Mouse (Mus musculus) intestine, embryonic 14.5 days (tissue): Measurements from ENCODE around the gene Prpf31. TPM values are rescaled to one million over a fixed set of nuclear protein-coding genes. Genes with fewer than 3 reads are reported as not detected.

Source experiments
- ATAC-seq: fragments of 200-750 bp; cut with Nextera tagmentation; replicated peaks from 2 replicates; pipeline ENCODE4 v1.8.0; 2017; ENCODE audit warnings: low read depth, moderate number of reproducible peaks, moderate TSS enrichment, moderate library complexity; ENCODE audit not compliant: low FRiP score, low TSS enrichment
- DNase-seq: peaks from one replicate; pipeline ENCODE4 v3.0.0-alpha.2; 2018; ENCODE audit warnings: low spot score
- H3K27ac ChIP-seq: fragments of 300-500 bp; sonication (generic); 2 replicates; pipeline ENCODE4 v1.5.1; 2014; ENCODE audit warnings: low read depth, mild to moderate bottlenecking, control low read depth
- H3K27me3 ChIP-seq: fragments of 300-500 bp; sonication (generic); replicated peaks from 2 replicates; pipeline ENCODE4 v1.6.1; 2014; ENCODE audit warnings: low read length, control low read depth; ENCODE audit not compliant: control insufficient read depth, insufficient read depth
- H3K36me3 ChIP-seq: fragments of 300-500 bp; sonication (generic); 2 replicates; pipeline ENCODE4 v1.6.1; 2014; ENCODE audit warnings: low read length, control low read depth; ENCODE audit not compliant: control insufficient read depth, insufficient read depth
- H3K4me1 ChIP-seq: fragments of 300-500 bp; sonication (generic); replicated peaks from 2 replicates; pipeline ENCODE4 v1.6.1; 2014; ENCODE audit warnings: low read length, control low read depth, mixed read lengths; ENCODE audit not compliant: control insufficient read depth, insufficient read depth
- H3K4me2 ChIP-seq: fragments of 300-500 bp; sonication (generic); 2 replicates; pipeline ENCODE4 v1.6.1; 2014; ENCODE audit warnings: low read length
- H3K4me3 ChIP-seq: fragments of 300-500 bp; sonication (generic); 2 replicates; pipeline ENCODE4 v1.5.1; 2014; ENCODE audit warnings: low read depth, low read length, control low read depth, mixed read lengths
- H3K9ac ChIP-seq: fragments of 300-500 bp; sonication (generic); 2 replicates; pipeline ENCODE4 v1.6.1; 2014; ENCODE audit warnings: mild to moderate bottlenecking, low read length
- H3K9me3 ChIP-seq: fragments of 300-500 bp; sonication (generic); 2 replicates; pipeline ENCODE4 v1.6.1; 2016; ENCODE audit warnings: low read length, control low read depth; ENCODE audit not compliant: control insufficient read depth
- WGBS: fragments of 180-500 bp; shearing (Covaris S2); extraction: QIAGEN DNeasy Blood & Tissue Kit; methylation state at CpG from one replicate; pipeline ENCODE4 v1.1.7; 2014; 5-methylcytosine and 5-hydroxymethylcytosine counted together
- polyA plus RNA-seq: library from polyadenylated mRNA; unstranded; fragments of >200 nt; fragmentation: Nextera tagmentation; extraction: Ambion mirVana; gene quantifications from 2 replicates; pipeline ENCODE4 v1.2.1, GENCODE M21; 2014

The Prpf31 gene
- polyA plus RNA-seq, 1 experiment from 2014 or later, result 94.8 TPM

GRCm38 (mm10) chr7:3611006-3611405, 18.8 kb upstream of the Prpf31 start:
- no peak for ATAC-seq
- Histone ChIP-seq H3K4me1 (0 out of 2 replicates have a peak, but pooled peaks cover 2% of the 10 kb centered on the region), H3K9me3 (0 out of 2 replicates have a peak, but pooled peaks cover under 1% of the 10 kb centered on the region), H3K9ac (no peak overlapping the region), H3K27me3 (no peaks in the 10 kb centered on the region), H3K27ac (no peak overlapping the region), H3K4me2 (no peak overlapping the region), H3K36me3 (no peaks in the 10 kb centered on the region), H3K4me3 (no peak overlapping the region)
- no peak for DNase-seq
- 88% methylated on average over 13 of the region's 13 CpGs for WGBS

GRCm38 (mm10) chr7:3614021-3614420, 15.8 kb upstream of the Prpf31 start:
- Histone ChIP-seq H3K27ac (no peak overlapping the region), H3K9me3 (no peaks in the 10 kb centered on the region), H3K4me3 (no peak overlapping the region), H3K4me2 (no peak overlapping the region), H3K4me1 (peaks cover 9% of the 10 kb centered on the region; the same call in 1 of the 2 replicates), H3K9ac (no peak overlapping the region), H3K36me3 (no peaks in the 10 kb centered on the region), H3K27me3 (no peaks in the 10 kb centered on the region)
- DNase-seq, result no peak
- ATAC-seq, result no peak
- WGBS, result 78% methylated on average over 3 of the region's 3 CpGs

- peaks cover 7% of the 10 kb centered on the region; the same call in 1 of the 2 replicates for H3K4me1 ChIP-seq
- 85% methylated on average over 4 of the region's 4 CpGs for WGBS
- 0 out of 2 replicates have a peak within 1 kb of the TSS, but pooled peaks have one; percentile 20 for H3K4me2 ChIP-seq
- H3K36me3 ChIP-seq, result peaks cover 19% of the 10 kb centered on the region
- no peak within 1 kb of the TSS for H3K27ac ChIP-seq
- H3K4me3 ChIP-seq, result peak within 1 kb of the TSS; percentile 72; the same call in 1 of the 2 replicates
- H3K27me3 ChIP-seq, result no peaks in the 10 kb centered on the region
- H3K9ac ChIP-seq, result no peak within 1 kb of the TSS
- DNase-seq (no peak), ATAC-seq (no peak)
- no peaks in the 10 kb centered on the region for H3K9me3 ChIP-seq
These were observed 13.8 kb upstream of the Prpf31 start, which contains the start of gene Oscar for GRCm38 (mm10) chr7:3616057-3616388. TSS of gene Oscar (minus strand) at chr7:3616157.

- H3K27me3 ChIP-seq, result no peaks in the 10 kb centered on the region
- H3K9ac ChIP-seq, result no peak overlapping the region
- DNase-seq (no peak), ATAC-seq (peak; percentile 20)
- H3K9me3 ChIP-seq, result no peaks in the 10 kb centered on the region
- H3K27ac ChIP-seq, result no peak overlapping the region
- H3K36me3 ChIP-seq, result peaks cover 25% of the 10 kb centered on the region
- peak overlapping the region; percentile 72 for H3K4me3 ChIP-seq
- WGBS, result 39% methylated on average over 6 of the region's 6 CpGs
- 0 out of 2 replicates have a peak overlapping the region, but pooled peaks have one; percentile 20 for H3K4me2 ChIP-seq
- H3K4me1 ChIP-seq, result peaks cover 7% of the 10 kb centered on the region; the same call in 1 of the 2 replicates
These were observed 13.2 kb upstream of the Prpf31 start for GRCm38 (mm10) chr7:3616389-3617241.

- Histone ChIP-seq H3K4me1 (peaks cover 7% of the 10 kb centered on the region; the same call in 1 of the 2 replicates), H3K4me3 (peak within 1 kb of the TSS; percentile 72), H3K4me2 (peak within 1 kb of the TSS; percentile 85), H3K36me3 (peaks cover 32% of the 10 kb centered on the region), H3K27me3 (no peaks in the 10 kb centered on the region), H3K9me3 (no peaks in the 10 kb centered on the region), H3K9ac (peak within 1 kb of the TSS; percentile 84), H3K27ac (peak within 1 kb of the TSS; percentile 51; the same call in 1 of the 2 replicates)
- ATAC-seq (peak; percentile 96), DNase-seq (peak; percentile 86)
- WGBS, result under 1% methylated on average over 32 of the region's 32 CpGs
These were observed 12.4 kb upstream of the Prpf31 start, which contains the start of gene Ndufa3 for GRCm38 (mm10) chr7:3617242-3617995. TSS of gene Ndufa3 (plus strand) at chr7:3617373.

- DNase-seq (no peak), ATAC-seq (peak; percentile 24; the same call in 1 of the 2 replicates)
- Histone ChIP-seq H3K4me1 (peaks cover 14% of the 10 kb centered on the region), H3K27ac (no peak overlapping the region), H3K4me3 (peak overlapping the region; percentile 68), H3K36me3 (peaks cover 44% of the 10 kb centered on the region), H3K9ac (peak overlapping the region; percentile 73), H3K9me3 (no peaks in the 10 kb centered on the region), H3K27me3 (no peaks in the 10 kb centered on the region), H3K4me2 (peak overlapping the region; percentile 97)
- WGBS, result 34% methylated on average over 4 of the region's 4 CpGs
These were observed 755 bp upstream of the Prpf31 start for GRCm38 (mm10) chr7:3629030-3629429.

GRCm38 (mm10) chr7:3630478-3630815, 662 bp downstream of the Prpf31 start:
- Histone ChIP-seq H3K4me1 (peaks cover 14% of the 10 kb centered on the region), H3K4me3 (peak overlapping the region; percentile 68), H3K27ac (no peak overlapping the region), H3K36me3 (peaks cover 42% of the 10 kb centered on the region), H3K4me2 (peak overlapping the region; percentile 78), H3K9ac (peak overlapping the region; percentile 73), H3K9me3 (no peaks in the 10 kb centered on the region), H3K27me3 (no peaks in the 10 kb centered on the region)
- ATAC-seq, result peak; percentile 3; the same call in 1 of the 2 replicates
- DNase-seq, result no peak
- 58% methylated on average over 3 of the region's 3 CpGs for WGBS

GRCm38 (mm10) chr7:3643412-3643811, 13.6 kb downstream of the Prpf31 start:
- H3K4me3 ChIP-seq, result no peak overlapping the region
- no peak for ATAC-seq
- DNase-seq, result no peak
- no peaks in the 10 kb centered on the region for H3K9me3 ChIP-seq
- H3K27ac ChIP-seq, result no peak overlapping the region
- peaks cover 38% of the 10 kb centered on the region for H3K36me3 ChIP-seq
- H3K9ac ChIP-seq, result no peak overlapping the region
- WGBS, result 67% methylated on average over 5 of the region's 5 CpGs
- H3K4me2 ChIP-seq, result no peak overlapping the region
- no peaks in the 10 kb centered on the region for H3K27me3 ChIP-seq
- peaks cover 27% of the 10 kb centered on the region for H3K4me1 ChIP-seq
